Mouse (Mus musculus) gastrocnemius, postnatal 25 days (tissue): Measurements from ENCODE around the gene Ankrd26. TPM values are rescaled to one million over a fixed set of nuclear protein-coding genes. Genes with fewer than 3 reads are reported as not detected.
A peak's percentile ranks its signal among the peaks of the same experiment; 100 is the strongest.
"Not testable (repeated sequence)": the region's sequence is repeated elsewhere in the genome, so short reads cannot be mapped to it uniquely, and the experiment has no call there.

Experiments
- DNase-seq: peaks from one replicate; pipeline ENCODE4 v3.0.0; 2022
- long read RNA-seq, 2 experiments: library from polyadenylated mRNA; stranded (forward); transcript quantifications; one replicate each; pipeline ENCODE4 v2.0.0; 2021
- total RNA-seq, 2 experiments: library from RNA; stranded (reverse); gene quantifications; 1 replicate in 1 of 2; 2 replicates in 1 of 2; pipeline ENCODE4 v1.2.3; 2021

The Ankrd26 gene
- 1 to 10 TPM; 1.8 to 2.7 TPM for total RNA-seq
- long read RNA-seq, experiment 1 = 0 reads
- long read RNA-seq, experiment 2, partial matches to known transcripts = 1 of 1 reads
- long read RNA-seq, experiment 2, other reads (novel, unspliced or antisense) = 0 of 1 reads

DNA sequence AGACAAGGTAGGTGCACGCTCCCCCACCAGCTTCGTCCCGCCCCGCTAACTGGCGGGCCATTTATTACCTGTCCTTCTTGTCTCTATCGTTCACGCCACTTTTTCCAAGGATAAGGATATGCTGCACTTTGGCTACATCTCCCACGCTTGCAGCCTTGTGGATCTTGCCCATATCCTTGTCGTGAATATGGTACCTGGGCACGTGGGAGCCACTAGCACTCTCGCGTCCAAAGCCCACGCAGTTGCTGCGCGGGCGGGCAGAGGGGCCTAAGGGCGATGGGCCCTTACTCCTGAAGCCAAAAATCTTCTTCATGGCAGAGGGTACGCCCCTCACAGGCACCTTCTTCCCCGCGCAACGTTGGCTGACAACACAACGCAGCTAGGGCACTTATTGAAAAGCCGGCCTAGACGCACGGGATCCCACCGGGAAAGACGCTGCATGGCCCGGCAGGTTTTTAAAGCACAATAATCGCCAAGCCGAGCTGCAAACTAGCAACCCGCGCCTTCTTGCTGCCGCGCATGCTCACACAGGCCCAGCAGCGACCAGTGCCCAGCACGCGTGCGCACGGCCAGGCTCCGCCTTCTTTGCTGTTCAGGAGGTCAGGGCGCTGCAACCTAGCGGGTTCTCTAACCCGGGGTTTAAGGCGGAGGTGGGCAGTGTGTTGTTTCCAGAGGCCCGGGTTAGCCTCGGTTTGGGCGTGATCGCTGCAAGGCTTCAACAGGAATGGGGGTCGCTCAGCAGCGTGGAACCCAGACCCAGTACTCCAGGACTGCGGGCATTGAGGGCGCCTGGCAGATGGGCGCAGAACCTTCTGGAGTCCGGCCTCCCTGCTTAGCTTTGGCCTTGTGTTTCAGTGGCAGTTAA, at the start of gene Ankrd26:
Ankrd26 (minus strand) TSS at position 482 of the 865 bp plus-strand sequence.
- DNase-seq = peak; percentile 90

DNA sequence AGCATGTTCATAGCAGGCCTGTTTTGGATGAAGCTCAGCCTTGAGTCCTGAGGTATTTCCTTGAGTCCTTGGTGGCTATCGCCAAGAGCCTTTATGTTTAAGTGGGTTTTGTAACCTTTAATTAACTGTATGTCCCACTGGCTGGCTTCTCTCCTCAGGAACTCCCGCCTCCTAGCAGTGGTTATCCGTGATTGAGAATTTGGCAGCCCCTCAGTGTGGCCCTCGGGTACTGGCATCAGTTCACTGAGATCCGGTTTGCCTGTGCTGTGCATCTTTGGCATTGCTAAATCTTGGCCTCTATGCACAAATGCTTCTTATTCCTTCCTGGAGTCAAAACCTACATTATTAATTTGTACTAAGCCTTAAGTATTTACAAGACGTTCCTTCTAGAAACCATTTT, 46.9 kb upstream of the Ankrd26 start:
- DNase-seq = no peak

GRCm38 (mm10) chr6:118605974-118606373, 43.9 kb upstream of the Ankrd26 start:
- no peak for DNase-seq

GRCm38 (mm10) chr6:118603825-118604224, 41.8 kb upstream of the Ankrd26 start:
- DNase-seq = no peak

DNA sequence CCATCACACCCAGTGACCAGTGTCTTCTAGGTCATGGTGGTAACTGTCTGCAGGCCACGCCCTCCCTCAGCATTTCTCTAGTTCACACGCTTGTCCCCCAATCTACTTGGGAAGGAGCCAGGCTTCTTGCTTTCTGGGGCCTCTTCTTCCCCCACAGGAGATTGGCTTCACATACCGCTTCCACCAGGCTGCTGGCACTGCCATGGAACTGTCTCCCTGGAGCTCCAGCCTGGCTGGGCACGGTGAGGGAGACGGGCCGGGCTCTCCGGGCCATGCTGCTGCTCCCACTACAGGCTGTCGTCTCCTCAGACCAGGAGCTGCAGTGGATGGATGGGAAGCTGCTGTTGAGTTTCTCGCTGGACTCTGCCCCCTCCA, 33.6 kb upstream of the Ankrd26 start:
- no peak for DNase-seq

DNA sequence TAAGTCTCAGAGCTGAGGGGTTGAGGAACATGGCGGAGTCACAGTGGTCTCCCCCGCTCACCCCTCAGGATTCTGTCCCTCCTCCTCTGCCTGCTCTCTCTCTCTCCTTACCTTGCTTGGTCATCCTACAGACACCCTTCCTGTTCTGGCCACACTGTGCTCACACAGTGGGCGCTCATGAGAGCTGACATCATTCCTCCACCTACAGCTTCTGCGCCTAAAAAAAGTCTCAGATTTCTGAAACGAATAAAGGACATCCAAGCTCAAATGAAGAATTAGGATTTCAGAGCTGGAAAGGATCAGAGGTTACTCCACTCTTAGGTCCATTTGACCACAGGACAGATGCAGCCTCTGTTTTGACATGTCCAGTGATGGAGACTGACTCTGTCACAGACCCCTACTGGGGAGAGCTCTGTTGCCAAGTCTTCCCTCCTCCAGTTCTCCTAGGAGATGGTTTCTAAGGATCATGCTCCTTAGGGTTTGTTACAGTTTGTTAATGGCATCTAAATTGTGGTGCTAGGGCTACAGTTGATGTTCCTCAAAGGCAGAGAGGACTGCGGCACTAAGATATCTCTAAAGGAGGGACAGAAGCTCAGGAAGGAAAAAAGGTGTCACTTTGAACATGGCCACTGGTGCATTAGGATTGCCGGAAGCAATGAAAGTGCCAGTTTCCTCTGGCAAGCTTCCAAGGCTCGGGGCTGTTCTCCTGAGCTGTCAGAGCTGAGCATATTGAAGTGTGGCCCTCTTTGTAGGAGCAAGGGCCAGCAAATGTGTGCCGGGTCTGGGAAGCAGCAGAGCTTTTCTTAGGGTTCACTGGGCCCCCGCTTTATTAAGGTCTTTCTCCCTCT, 33.0 kb upstream of the Ankrd26 start:
- no peak for DNase-seq

GRCm38 (mm10) chr6:118594070-118594469, 32.0 kb upstream of the Ankrd26 start:
- DNase-seq = no peak

DNA sequence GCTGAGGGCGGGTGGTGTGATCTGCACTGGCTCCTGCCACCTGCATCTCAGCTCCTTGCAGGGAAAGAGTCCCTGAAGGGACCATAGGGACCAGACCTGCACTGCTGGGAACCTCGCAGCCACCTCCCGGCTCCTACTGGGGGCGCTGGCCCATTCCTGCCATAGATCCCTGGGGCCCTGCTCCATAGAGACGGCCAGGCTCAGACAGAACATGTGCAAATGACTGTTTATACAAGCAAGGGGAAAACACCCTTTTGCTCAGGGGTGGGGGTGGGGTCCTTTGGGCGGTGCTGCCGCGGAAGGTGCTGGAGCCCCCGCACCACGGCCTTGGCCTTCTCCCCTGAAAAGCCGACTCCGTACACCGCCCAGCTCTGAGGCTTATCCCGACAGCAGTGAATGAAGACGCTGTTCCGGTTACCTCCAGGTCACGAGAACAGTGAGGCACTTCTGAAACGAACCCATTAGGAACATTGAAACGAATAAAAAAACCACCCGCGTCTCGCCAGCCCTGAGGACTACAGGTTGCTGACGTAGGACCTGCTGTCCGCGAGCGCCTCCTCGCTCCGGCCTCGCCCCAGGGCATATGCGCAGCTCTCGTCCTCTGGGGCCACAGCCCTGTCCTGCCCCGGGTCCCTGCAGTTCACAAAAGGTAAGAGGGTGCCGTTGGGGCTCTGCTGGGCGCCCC, 31.5 kb upstream of the Ankrd26 start:
- no peak for DNase-seq

DNA sequence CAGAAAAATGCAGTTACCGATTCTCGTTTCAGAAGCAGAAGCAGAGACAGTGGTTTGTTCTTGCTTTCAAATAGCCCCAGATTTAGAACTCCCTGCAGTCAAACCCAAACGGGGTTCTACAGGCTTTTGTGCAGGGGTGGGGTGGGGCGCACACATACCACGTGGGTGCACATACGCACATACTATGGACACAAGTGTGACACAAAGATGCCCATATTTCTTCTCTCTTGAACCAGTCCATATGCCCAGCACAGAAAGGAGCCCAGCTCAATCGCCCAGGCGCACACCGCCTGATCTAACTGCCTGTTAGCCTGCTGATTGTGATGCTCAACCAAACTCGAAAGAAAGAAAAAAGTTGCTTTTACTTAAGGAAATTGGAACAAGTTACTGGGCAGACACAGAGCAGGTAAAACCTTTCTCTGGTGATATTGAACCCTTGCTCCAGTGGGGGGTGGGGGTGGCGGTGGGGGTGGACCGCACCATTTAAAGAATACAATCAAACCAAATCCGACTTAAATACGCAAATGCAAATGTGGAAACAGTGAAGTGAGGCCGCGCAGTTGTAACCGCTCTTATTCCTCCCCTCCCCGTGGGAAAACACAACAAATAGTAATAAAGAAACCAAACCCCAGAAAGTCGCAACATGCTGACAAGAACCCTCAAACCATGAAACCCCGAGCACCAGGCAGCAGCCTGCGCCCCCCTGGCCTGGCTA, 30.8 kb upstream of the Ankrd26 start:
- no peak for DNase-seq

- DNase-seq = not testable (repeated sequence)
Observed at GRCm38 (mm10) chr6:118578741-118579140, 16.7 kb upstream of the Ankrd26 start.

- no peak for DNase-seq
Observed at GRCm38 (mm10) chr6:118574351-118574750, 12.3 kb upstream of the Ankrd26 start.

DNA sequence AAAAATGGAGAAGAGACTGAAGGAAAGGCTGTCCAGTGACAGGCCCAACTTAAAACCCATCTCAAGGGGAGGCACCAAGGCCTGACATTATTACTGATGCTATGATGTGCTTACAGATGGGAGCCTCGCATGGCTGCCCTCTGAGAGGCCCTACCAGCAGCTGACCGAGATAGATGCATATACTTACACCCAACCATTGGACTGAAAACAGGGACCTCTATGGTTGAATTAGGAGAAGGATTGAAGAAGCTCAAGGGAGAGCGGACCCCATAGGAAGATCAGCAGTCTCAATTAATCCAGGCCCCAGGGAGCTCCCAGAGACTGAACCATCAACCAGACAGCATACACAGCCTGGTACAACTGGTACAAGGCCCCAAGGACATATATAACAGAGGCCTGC, 5.8 kb upstream of the Ankrd26 start:
- DNase-seq = no peak

GRCm38 (mm10) chr6:118561225-118561624, 801 bp downstream of the Ankrd26 start:
- no peak for DNase-seq

DNA sequence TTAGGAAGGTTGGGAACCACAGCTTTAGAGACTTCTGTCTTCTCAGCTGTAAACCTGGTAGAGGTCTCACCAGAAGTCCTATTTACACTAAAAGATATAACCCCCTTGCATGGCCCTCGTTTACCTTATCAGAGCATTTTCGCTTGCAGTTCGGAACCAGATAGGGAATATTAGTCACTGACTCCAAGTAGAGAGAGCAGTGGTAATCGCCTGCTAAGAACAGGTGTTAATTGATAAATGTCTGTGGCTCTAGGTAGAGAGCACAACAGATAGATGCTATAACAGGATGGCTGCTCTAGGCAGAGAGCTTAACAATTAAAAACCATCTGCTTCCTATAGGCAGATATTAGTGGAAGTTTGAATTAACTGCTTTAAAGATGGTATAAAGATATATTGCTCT, 23.4 kb downstream of the Ankrd26 start:
- no peak for DNase-seq

DNA sequence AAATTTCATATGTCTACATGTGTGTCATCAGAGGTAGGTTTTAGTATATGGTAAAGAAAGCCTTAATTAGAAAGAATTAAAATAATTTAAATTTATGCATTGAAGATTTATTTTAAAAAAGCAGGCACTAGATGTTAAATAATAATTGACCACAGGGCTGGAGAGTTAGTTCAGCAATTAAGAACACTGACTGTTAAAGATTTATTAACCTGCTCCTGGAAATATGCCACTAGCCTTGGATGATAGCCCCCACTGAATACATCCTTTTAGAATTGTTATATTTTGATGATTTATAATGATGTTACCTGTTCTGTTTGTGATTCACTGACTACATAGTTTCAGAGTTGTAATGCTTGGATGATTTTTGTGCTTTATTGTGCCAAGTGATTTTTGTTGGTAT, 24.8 kb downstream of the Ankrd26 start:
- not testable (repeated sequence) for DNase-seq

- no peak for DNase-seq
Observed at GRCm38 (mm10) chr6:118535321-118535720, 26.7 kb downstream of the Ankrd26 start.

DNA sequence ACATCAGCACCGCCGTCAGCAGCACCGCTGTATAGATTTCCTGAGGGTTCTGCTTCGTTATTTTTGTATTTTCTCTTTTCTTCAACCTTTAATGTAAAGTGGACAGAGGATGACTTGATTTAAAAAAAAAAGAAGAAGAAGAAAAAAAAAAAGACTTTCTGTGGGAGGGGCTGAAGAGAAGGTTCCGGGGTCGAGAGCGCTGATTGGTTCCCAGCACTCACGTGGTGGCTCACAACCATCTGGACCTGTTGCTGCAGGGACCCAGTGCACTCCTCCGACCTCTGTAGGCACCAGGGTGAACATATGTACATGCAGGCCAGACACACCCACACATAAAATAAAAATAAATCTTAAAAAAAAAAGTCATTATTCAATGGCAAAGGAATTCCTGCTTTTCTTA, 28.6 kb downstream of the Ankrd26 start:
- no peak for DNase-seq

DNA sequence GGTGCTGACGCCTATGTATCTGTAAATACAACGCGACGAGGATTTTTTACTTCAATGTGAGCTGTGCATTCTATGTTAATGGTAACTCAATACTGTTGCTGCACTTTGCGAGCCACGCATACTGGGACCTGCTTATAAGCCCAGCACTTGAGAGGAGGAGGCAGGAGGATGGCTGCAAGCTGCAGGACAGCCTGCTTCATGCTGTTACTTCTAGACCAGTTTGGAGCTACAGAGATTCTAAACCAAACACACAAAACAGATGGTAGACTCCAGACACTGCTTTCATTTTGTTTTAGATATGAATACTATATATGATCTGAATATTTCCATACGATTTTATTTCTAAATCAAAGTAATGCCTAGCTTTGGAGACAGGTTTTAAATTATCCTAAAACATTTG, 41.4 kb downstream of the Ankrd26 start:
- DNase-seq = no peak

DNA sequence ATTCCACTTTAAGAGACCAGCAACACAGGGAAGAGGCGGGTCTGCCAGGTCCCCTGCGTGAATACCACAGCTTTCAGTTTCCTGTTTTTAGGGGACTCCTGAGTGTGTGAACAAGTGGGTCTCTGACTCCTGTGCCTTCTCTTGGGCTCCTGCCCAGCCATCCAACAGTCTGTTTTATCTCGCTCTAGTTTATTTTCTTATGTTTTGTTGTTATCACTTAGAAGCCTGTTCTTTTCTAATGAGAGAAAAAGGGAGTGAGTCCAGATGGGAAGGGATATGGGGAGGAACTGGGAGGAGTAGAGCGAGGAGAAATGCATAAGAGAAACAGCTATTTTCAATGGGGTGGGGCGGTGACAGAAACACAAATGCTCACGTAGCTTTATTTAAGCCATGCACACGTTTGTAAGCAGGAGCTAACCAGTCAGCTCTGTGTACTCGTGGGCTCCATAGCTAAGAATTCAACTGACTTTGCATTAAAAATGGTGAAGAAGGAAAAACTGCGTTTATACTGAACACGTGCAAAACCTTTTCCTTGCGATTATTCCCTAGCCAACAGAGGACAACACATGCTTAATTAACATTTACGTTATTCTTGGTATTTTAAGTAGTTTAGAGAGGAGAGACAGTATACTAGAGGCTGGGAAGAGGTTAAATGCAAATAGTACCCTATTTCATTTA, 48.6 kb downstream of the Ankrd26 start:
- no peak for DNase-seq

DNA sequence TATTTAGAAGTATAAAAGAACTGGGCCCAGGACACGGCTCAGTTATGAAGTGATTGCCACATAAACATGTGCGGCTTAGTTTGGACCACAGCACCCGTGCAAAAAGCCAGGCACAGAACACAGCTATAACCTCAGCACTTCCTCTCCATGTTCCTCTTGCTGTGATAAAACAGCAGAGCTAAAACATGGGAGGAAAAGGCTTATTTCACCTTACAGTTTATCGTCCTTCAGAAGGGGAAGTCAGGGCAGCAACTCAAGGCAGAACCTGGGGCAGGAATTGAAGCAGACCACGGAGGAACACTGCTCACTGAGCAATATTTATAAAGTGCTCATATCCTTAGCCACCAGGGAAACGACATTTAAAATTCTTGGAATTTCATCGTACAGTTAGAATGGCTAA, 63.0 kb downstream of the Ankrd26 start:
- DNase-seq = no peak

GRCm38 (mm10) chr6:118482125-118482524, 79.9 kb downstream of the Ankrd26 start:
- DNase-seq = no peak
